Mouse (Mus musculus) lung, embryonic 15.5 days (tissue): Measurements from ENCODE around the gene Fap. TPM values are rescaled to one million over a fixed set of nuclear protein-coding genes. Genes with fewer than 3 reads are reported as not detected.

Experiments
- ATAC-seq: fragments of 200-750 bp; cut with Nextera tagmentation; 2 replicates; pipeline ENCODE4 v1.8.0; 2017; ENCODE audit warnings: moderate number of reproducible peaks, borderline replicate concordance; ENCODE audit not compliant: low FRiP score, low TSS enrichment; ENCODE audit errors: extremely low read depth
- H3K27ac ChIP-seq: fragments of 300-500 bp; sonication (generic); 2 replicates; pipeline ENCODE4 v1.5.1; 2015; ENCODE audit warnings: moderate library complexity, mild to moderate bottlenecking, inconsistent platforms
- H3K27me3 ChIP-seq: fragments of 300-500 bp; sonication (generic); 2 replicates; pipeline ENCODE4 v1.6.1; 2015; ENCODE audit warnings: inconsistent platforms
- H3K36me3 ChIP-seq: fragments of 300-500 bp; sonication (generic); 2 replicates; pipeline ENCODE4 v1.6.1; 2015; ENCODE audit warnings: inconsistent platforms
- H3K4me1 ChIP-seq: fragments of 300-500 bp; sonication (generic); 2 replicates; pipeline ENCODE4 v1.6.1; 2015; ENCODE audit warnings: inconsistent platforms
- H3K4me2 ChIP-seq: fragments of 300-500 bp; sonication (generic); 2 replicates; pipeline ENCODE4 v1.6.1; 2015; ENCODE audit warnings: inconsistent platforms, mild to moderate bottlenecking, moderate library complexity
- H3K4me3 ChIP-seq: fragments of 300-500 bp; sonication (generic); 2 replicates; pipeline ENCODE4 v1.5.1; 2015; ENCODE audit warnings: mild to moderate bottlenecking, inconsistent platforms
- H3K9ac ChIP-seq: fragments of 300-500 bp; sonication (generic); 2 replicates; pipeline ENCODE4 v1.6.1; 2015; ENCODE audit warnings: inconsistent platforms
- H3K9me3 ChIP-seq: fragments of 300-500 bp; sonication (generic); 2 replicates; pipeline ENCODE4 v1.6.1; 2016; ENCODE audit warnings: inconsistent platforms
- WGBS: fragments of 180-500 bp; shearing (Covaris S2); methylation state at CpG from one replicate; pipeline ENCODE4 v1.1.7; 2015; 5-methylcytosine and 5-hydroxymethylcytosine counted together
- polyA plus RNA-seq: library from polyadenylated mRNA; unstranded; fragments of >200 nt; fragmentation: Nextera tagmentation; extraction: Ambion mirVana; gene quantifications from 2 replicates; pipeline ENCODE4 v1.2.1, GENCODE M21; 2015

Fap gene
- 2.7 and 2.8 TPM in 2 replicates for polyA plus RNA-seq

- Histone ChIP-seq H3K4me3 (peak within 1 kb of the TSS; percentile 9; the same call in 1 of the 2 replicates), H3K27ac (no peak within 1 kb of the TSS), H3K9ac (no peak within 1 kb of the TSS)
Measured at GRCm38 (mm10) chr2:62573753-62574159, at the start of gene Fap. Gene Fap (minus strand): TSS chr2:62574075.

GRCm38 (mm10) chr2:62623024-62623441, 49.2 kb upstream of the Fap start:
- no peaks in the 10 kb centered on the region for H3K9me3 ChIP-seq
- H3K4me1 ChIP-seq, result no peaks in the 10 kb centered on the region
- no peak overlapping the region for H3K4me2 ChIP-seq
- no peaks in the 10 kb centered on the region for H3K36me3 ChIP-seq
- H3K9ac ChIP-seq, result no peak overlapping the region
- 62% methylated on average over 8 of the region's 8 CpGs for WGBS
- H3K27ac ChIP-seq, result no peak overlapping the region
- H3K27me3 ChIP-seq, result no peaks in the 10 kb centered on the region
- H3K4me3 ChIP-seq, result no peak overlapping the region
- ATAC-seq, result no peak

More at GRCm38 (mm10) chr2:62573753-62574159, at the start of gene Fap:
- no peak for ATAC-seq
- Histone ChIP-seq H3K27me3 (no peaks in the 10 kb centered on the region), H3K9me3 (no peaks in the 10 kb centered on the region), H3K4me2 (peak within 1 kb of the TSS; percentile 33), H3K4me1 (no peaks in the 10 kb centered on the region), H3K36me3 (no peaks in the 10 kb centered on the region)
- 60% methylated on average over 12 of the region's 12 CpGs for WGBS

GRCm38 (mm10) chr2:62619679-62620078, 45.8 kb upstream of the Fap start:
- 58% methylated on average over 2 of the region's 2 CpGs for WGBS
- Histone ChIP-seq H3K4me2 (no peak overlapping the region), H3K36me3 (no peaks in the 10 kb centered on the region), H3K9ac (no peak overlapping the region), H3K27ac (no peak overlapping the region), H3K27me3 (no peaks in the 10 kb centered on the region), H3K4me1 (no peaks in the 10 kb centered on the region), H3K9me3 (no peaks in the 10 kb centered on the region), H3K4me3 (no peak overlapping the region)
- no peak for ATAC-seq

- no peaks in the 10 kb centered on the region for H3K9me3 ChIP-seq
- 47% methylated on average over 7 of the region's 7 CpGs for WGBS
- no peak overlapping the region for H3K4me2 ChIP-seq
- no peaks in the 10 kb centered on the region for H3K27me3 ChIP-seq
- no peaks in the 10 kb centered on the region for H3K4me1 ChIP-seq
- H3K36me3 ChIP-seq, result no peaks in the 10 kb centered on the region
- no peak for ATAC-seq
- no peak overlapping the region for H3K9ac ChIP-seq
- H3K4me3 ChIP-seq, result no peak overlapping the region
- no peak overlapping the region for H3K27ac ChIP-seq
Measured at GRCm38 (mm10) chr2:62618934-62619341, 45.1 kb upstream of the Fap start.

GRCm38 (mm10) chr2:62613133-62613532, 39.3 kb upstream of the Fap start:
- H3K27ac ChIP-seq, result no peak overlapping the region
- WGBS, result 92% methylated on average over 4 of the region's 4 CpGs
- H3K4me1 ChIP-seq, result no peaks in the 10 kb centered on the region
- H3K9me3 ChIP-seq, result no peaks in the 10 kb centered on the region
- H3K27me3 ChIP-seq, result no peaks in the 10 kb centered on the region
- no peaks in the 10 kb centered on the region for H3K36me3 ChIP-seq
- no peak for ATAC-seq
- no peak overlapping the region for H3K4me2 ChIP-seq
- H3K9ac ChIP-seq, result no peak overlapping the region
- H3K4me3 ChIP-seq, result no peak overlapping the region

GRCm38 (mm10) chr2:62606205-62606604, 32.3 kb upstream of the Fap start:
- no peak overlapping the region for H3K4me2 ChIP-seq
- H3K9ac ChIP-seq, result no peak overlapping the region
- no peak overlapping the region for H3K27ac ChIP-seq
- H3K9me3 ChIP-seq, result no peaks in the 10 kb centered on the region
- H3K27me3 ChIP-seq, result no peaks in the 10 kb centered on the region
- no peak overlapping the region for H3K4me3 ChIP-seq
- ATAC-seq, result no peak
- H3K36me3 ChIP-seq, result no peaks in the 10 kb centered on the region
- no peaks in the 10 kb centered on the region for H3K4me1 ChIP-seq
- WGBS, result 84% methylated on average over 16 of the region's 16 CpGs

- 83% methylated on average over 5 of the region's 5 CpGs for WGBS
- Histone ChIP-seq H3K27ac (no peak overlapping the region), H3K36me3 (no peaks in the 10 kb centered on the region), H3K4me2 (no peak overlapping the region), H3K27me3 (no peaks in the 10 kb centered on the region), H3K9ac (no peak overlapping the region), H3K4me3 (no peak overlapping the region), H3K9me3 (no peaks in the 10 kb centered on the region), H3K4me1 (no peaks in the 10 kb centered on the region)
- ATAC-seq, result no peak
Measured at GRCm38 (mm10) chr2:62603530-62603929, 29.7 kb upstream of the Fap start.

GRCm38 (mm10) chr2:62596586-62596985, 22.7 kb upstream of the Fap start:
- no peak for ATAC-seq
- 81% methylated on average over 5 of the region's 5 CpGs for WGBS
- no peak overlapping the region for H3K27ac ChIP-seq

GRCm38 (mm10) chr2:62594491-62594890, 20.6 kb upstream of the Fap start:
- no peak overlapping the region for H3K4me3 ChIP-seq
- no peak for ATAC-seq
- no peaks in the 10 kb centered on the region for H3K36me3 ChIP-seq
- WGBS, result 76% methylated on average over 2 of the region's 2 CpGs
- no peaks in the 10 kb centered on the region for H3K27me3 ChIP-seq
- H3K27ac ChIP-seq, result no peak overlapping the region
- H3K9ac ChIP-seq, result no peak overlapping the region
- no peaks in the 10 kb centered on the region for H3K9me3 ChIP-seq
- H3K4me2 ChIP-seq, result no peak overlapping the region
- H3K4me1 ChIP-seq, result no peaks in the 10 kb centered on the region

More at GRCm38 (mm10) chr2:62596586-62596985, 22.7 kb upstream of the Fap start:
- Histone ChIP-seq H3K4me3 (no peak overlapping the region), H3K4me1 (no peaks in the 10 kb centered on the region), H3K27me3 (no peaks in the 10 kb centered on the region), H3K4me2 (no peak overlapping the region), H3K36me3 (no peaks in the 10 kb centered on the region), H3K9ac (no peak overlapping the region), H3K9me3 (no peaks in the 10 kb centered on the region)

GRCm38 (mm10) chr2:62591555-62591954, 17.7 kb upstream of the Fap start:
- ATAC-seq, result peak; percentile 64; the same call in 1 of the 2 replicates
- WGBS, result 64% methylated on average over 3 of the region's 3 CpGs
- Histone ChIP-seq H3K4me3 (no peak overlapping the region), H3K4me1 (no peaks in the 10 kb centered on the region), H3K27me3 (no peaks in the 10 kb centered on the region), H3K36me3 (no peaks in the 10 kb centered on the region), H3K9ac (no peak overlapping the region), H3K9me3 (no peaks in the 10 kb centered on the region), H3K4me2 (no peak overlapping the region), H3K27ac (no peak overlapping the region)

- no peak for ATAC-seq
- H3K27ac ChIP-seq, result no peak overlapping the region
- 36% methylated on average over 4 of the region's 4 CpGs for WGBS
Measured at GRCm38 (mm10) chr2:62589333-62589732, 15.5 kb upstream of the Fap start.

GRCm38 (mm10) chr2:62585769-62586168, 11.9 kb upstream of the Fap start:
- no peaks in the 10 kb centered on the region for H3K36me3 ChIP-seq
- H3K27ac ChIP-seq, result no peak overlapping the region
- H3K9me3 ChIP-seq, result no peaks in the 10 kb centered on the region
- no peak for ATAC-seq
- H3K27me3 ChIP-seq, result no peaks in the 10 kb centered on the region
- no peak overlapping the region for H3K4me3 ChIP-seq
- H3K4me2 ChIP-seq, result no peak overlapping the region
- H3K9ac ChIP-seq, result no peak overlapping the region
- no peaks in the 10 kb centered on the region for H3K4me1 ChIP-seq
- 56% methylated on average over 5 of the region's 5 CpGs for WGBS

More at GRCm38 (mm10) chr2:62589333-62589732, 15.5 kb upstream of the Fap start:
- Histone ChIP-seq H3K36me3 (no peaks in the 10 kb centered on the region), H3K9me3 (no peaks in the 10 kb centered on the region), H3K4me2 (no peak overlapping the region), H3K9ac (no peak overlapping the region), H3K4me1 (no peaks in the 10 kb centered on the region), H3K4me3 (no peak overlapping the region), H3K27me3 (no peaks in the 10 kb centered on the region)

- Histone ChIP-seq H3K4me3 (no peak overlapping the region), H3K4me1 (no peaks in the 10 kb centered on the region), H3K36me3 (no peaks in the 10 kb centered on the region), H3K9me3 (no peaks in the 10 kb centered on the region), H3K9ac (no peak overlapping the region), H3K27me3 (no peaks in the 10 kb centered on the region), H3K27ac (no peak overlapping the region), H3K4me2 (no peak overlapping the region)
- no peak for ATAC-seq
- 75% methylated on average over 3 of the region's 3 CpGs for WGBS
Measured at GRCm38 (mm10) chr2:62574962-62575361, 1.1 kb upstream of the Fap start.
